Mouse (Mus musculus) heart, adult 11 months (tissue): ENCODE data around the gene Tsc22d4.

Experiments used
- DNase-seq: peaks from one replicate; pipeline ENCODE4 v3.0.0; 2022

Tsc22d4 gene

DNA sequence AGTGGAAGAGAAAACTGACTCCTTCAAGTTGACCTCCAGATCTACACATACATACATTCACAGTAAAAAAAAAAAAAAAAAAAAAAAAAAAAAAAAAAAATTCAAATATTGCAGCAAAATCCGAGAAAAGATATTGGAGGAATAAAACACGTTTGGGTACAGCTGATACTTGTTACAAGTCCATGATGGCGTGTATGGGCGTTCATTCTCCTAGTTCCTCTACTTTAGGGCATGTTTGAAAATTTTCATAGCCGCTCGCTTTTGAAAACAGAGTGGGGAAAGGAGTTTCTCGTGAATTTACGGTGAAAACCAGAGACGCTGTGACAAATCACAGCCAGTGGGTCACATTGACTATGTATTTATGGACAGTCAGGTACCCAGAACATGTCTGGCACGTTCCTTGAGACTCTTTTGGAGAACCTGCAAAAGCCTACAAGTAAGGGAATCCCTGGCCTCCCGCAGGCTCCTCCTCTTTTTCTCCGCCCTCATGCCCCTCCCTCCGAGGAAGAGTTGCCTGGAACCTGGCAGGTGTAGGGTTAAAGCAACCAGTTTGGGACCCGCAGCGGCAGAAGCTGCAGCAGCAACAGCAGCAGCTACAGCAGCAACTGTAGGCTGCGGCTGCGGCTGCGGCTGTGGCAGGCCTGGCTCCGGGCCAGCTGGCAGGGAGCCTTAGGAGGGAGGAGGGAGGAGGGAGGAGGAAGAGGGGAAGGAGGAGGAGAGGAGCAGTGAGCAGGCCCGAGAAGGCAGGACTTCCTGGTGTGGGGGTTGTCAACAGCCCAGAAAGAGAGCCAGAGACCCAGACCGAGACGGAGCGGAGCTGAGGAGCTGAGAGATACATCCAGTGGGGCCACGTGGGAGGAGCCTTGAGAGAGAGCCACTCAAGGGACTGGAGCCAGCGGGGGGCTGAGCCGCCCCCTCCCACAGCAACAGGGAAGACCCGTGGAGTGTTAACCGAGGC, at the start of gene Tsc22d4:
Gene Tsc22d4 (plus strand): TSS at position 517 of the 958 bp plus-strand sequence.
- peak; percentile 100 for DNase-seq

DNA sequence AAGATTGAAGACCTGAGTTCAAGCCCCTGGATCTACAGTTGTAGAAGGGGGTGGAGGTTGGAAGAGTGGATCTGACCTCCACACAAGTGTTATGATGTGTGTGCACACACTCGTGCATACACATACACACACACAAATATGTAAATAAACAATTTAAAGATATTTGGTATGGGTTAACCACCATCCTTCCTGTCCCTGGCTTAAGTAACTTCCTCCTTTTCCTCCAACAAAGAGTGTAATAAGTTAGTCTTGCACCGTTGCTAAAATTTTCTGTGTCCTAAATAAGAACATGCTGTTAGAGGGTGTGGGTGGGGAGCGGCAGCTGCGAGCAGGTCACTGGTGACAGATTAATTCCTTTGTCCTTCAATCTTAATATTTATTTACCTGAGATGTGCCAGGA, 49.6 kb upstream of the Tsc22d4 start:
- peak; percentile 64 for DNase-seq

DNA sequence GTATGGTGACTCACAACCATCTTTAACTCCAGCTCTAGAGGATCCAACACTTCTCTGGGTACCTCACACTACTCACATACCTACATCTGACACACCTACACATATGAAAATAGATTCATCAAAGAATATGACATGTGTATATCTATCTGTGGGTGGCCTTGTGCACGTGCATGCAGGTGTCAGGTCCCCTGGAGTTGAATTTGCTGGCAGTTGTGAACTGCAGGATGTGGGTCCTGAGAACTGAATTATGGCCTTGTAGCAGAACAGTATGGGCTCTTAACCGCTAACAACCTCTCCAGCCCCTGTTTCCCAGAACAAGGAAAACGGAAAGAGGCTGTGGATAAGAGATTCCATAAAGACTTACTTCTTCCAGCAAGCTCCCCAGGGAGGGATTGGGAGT, 46.5 kb upstream of the Tsc22d4 start:
- no peak for DNase-seq

DNA sequence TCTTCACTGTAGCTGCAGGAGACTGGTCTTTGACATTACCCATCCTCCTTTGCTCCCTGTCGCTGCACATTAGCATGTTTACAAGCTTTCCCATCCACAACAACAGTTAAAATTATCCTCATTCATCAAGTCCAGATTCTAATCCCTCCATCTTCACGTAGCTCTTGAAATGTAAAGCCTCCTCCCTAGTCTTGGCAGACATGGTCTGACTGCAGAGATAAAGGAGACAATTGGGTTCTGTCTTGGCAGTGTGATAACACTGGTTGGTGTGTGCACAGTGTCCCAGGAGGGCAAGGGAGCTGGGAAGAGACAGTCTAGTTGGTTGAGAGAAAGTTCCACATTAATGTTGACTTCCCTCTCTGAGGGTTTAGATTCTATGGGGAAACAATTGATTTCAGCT, 45.7 kb upstream of the Tsc22d4 start:
- DNase-seq = no peak

DNA sequence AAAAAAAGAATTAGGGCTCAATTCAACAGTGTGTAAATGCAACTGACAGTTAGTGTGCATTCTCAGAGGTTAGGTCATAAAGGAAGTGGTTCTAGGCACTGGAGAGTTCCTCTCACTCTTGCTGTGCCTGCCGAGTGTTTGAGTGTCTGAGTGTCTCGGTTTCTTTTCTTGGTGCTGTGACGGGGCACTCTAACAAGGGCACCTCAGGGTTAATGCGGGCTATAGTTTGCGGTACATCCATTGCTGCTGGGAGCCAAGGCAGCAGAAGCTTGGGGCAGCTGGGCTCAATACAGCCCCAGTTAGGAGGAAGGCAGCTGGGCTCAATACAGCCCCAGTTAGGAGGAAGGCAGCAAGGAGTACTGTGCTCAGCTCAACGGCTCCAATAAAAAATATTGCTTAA, 40.3 kb upstream of the Tsc22d4 start:
- DNase-seq = no peak

DNA sequence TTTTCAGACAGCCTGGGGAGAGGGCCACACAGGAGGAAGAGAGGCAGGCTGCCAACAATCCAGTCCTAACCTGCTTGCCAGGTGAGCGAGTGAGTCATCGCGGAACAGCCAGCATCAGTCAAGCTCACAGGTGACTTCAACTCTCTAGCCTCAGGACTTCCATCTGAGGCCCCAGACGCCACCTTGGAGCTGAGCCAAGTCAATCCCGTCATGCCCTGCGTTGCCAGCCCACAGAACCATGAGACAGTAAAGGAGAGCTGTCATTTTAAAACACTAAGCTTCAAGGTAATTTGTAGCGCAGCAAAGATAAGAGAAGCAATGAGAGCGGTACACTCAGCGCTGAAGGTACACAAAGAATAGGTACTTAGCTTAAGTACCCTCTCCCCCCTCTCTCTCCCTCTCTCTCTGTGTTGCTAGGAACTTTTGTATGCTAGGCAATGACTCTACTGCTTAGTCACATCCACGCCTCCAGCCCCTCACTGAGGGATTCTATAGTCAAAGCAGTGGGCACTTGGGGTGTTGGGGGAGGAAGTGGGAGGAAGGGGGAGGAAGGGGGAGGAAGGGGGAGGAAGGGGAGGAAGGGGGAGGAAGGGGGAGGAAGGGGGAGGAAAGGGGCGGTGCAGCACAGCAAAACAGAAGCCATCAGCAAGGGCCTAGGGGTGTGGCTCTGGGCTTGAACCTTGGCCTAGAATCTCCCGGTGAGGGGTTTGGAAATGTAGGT, 38.5 kb upstream of the Tsc22d4 start:
- DNase-seq = no peak

DNA sequence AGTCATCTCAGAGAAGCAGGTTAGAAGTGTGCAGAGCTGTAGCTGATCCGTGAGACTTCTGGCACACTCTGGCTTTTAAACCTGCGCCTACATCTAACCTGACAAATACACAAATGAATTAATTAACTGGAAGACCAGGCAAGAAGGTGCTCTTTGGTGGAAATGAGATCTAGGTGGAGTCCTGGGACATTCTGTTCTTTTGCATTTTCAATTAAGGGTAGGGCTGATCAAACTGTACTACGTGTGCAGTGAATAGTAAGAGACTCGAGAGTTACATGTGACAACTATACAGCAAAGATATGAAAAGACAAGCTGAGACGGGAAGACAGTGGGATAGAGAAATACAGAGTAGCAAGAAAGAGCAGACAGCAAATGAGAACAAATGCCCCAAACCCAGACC, 32.1 kb upstream of the Tsc22d4 start:
- no peak for DNase-seq

DNA sequence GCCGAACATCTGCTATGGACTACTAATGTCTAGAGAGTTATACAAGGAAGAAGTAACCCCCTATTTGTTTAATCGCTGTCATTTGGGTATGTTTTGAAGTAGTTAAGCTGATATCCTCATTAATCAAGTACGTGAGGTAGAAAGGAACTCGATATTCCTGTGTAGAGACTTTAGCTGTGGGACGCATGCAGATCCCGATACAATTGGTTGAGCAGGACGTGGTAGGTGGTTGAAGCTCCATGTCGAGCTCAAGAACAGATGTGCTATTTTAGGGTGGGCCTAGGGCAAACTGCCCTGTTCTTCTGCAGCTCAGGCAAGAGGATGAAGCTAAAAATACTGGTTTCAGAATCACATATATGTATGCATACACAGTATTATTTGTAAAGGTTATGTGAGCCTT, 29.8 kb upstream of the Tsc22d4 start:
- DNase-seq = no peak

DNA sequence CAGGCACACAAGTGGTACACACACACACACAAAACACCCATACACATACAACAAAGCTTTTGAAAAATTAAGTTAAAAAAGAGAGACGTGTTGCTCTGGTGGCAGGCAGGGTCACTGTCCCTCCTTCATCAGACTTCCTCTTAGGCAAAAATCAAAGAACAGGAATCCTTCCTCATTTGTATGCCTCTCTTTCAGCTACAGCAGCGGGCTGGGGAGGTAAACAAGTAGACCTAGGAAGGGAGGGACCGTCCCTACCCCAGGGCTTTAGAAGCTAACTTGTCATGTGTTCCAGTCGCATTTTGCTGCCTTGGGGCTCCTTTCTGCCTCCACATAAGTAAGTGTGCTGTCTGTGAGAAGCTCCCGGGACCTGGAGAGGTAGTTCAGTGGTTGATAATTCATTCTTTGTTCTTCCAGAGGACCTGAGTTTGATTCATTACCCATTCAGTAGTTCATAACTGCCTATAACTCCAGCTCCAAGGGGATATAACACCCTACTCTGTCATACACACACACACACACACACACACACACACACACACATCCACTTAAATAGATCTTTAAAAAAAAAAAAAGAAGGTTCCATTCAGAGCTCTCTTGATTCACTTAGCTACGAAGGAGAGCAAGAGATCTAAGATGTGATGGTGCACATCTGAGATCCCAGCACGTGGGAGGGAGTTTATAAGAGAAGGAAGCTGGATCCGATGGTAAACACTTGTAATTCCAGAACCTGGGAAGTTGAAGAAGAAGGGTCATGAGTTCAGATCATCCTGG, 27.3 kb upstream of the Tsc22d4 start:
- no peak for DNase-seq

DNA sequence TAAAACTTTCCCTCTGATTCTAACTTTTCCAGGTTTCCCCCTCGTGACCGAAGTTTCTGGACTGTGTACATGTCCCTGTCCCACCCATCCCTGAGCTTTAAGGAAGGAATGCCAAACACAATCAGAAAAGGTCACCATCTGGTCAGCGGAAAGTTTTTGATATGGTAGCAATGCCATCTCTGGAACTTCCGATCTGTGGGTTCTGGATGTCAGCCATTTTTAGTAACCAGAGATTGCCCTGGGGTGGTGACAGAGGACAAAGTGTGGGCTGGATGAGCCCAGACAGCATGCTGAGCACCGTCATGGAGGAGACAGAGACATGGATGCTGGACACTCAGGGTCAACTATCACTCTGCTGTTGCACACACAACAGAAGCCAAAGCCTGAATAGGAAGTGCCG, 26.4 kb upstream of the Tsc22d4 start:
- peak; percentile 92 for DNase-seq

DNA sequence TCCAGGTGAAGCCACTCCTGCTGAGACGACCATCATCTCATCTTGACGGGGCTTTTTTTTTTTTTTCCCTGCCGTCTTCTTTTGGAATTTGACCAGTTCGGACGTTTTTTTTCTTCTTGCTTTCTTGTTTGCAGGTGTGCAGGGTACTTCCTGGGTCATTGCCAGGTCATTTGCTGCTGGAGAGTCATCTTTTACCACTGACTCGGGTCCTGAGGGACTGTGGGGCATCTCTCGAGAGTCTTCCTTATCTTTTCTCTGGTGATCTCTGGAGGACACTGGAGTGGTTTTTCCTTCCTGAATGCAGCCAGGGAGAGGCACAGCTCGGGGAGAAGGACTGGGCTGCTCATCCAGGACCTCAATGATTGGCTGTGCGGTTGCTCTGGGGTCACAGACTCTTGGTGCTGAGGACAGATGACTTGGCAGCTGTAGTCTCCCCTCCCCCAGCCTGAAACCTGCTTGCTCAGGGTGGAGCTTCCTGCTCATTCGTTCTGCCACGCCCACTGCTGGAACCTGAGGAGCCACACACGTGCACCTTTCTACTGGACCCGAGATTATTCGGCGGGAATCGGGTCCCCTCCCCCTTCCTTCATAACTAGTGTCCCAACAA, 24.9 kb upstream of the Tsc22d4 start:
- peak; percentile 94 for DNase-seq

DNA sequence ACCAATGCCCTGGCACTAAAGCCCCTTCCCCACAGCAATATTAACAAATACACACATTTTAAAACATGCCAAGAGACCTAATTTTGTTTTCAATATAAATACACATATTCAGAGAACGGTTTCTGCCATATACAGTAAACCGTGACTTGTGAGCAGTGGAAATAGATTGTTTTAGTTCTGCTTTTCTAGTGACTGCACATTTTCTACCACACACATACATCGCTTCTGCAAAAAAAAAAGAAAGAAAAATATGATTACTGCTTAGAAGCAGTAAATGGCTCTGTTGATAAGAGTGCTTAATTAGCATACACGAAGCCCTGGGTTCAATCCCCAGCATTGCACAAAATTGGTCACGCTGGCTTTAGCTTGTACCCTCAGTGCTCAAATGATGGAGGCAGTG, 21.7 kb upstream of the Tsc22d4 start:
- no peak for DNase-seq

DNA sequence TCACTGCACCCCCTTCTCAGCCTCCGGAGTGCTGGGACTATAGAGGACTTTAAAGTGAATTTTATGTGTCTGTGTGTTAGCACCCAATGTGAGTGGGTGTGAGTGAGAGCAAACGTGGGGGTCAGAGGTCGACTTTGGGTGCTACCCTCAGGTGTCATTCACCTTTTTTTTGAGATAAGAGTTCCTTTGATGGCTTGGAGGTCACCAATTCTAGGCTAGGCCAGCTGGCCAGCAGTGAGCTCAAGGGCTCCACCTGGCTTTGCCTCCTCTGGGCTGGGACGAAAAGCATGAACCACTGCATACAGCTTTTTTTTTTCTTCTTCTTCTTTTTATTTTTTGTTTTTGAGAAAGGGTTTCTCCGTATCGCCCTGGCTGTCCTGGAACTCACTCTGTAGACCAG, 18.8 kb upstream of the Tsc22d4 start:
- DNase-seq = no peak

DNA sequence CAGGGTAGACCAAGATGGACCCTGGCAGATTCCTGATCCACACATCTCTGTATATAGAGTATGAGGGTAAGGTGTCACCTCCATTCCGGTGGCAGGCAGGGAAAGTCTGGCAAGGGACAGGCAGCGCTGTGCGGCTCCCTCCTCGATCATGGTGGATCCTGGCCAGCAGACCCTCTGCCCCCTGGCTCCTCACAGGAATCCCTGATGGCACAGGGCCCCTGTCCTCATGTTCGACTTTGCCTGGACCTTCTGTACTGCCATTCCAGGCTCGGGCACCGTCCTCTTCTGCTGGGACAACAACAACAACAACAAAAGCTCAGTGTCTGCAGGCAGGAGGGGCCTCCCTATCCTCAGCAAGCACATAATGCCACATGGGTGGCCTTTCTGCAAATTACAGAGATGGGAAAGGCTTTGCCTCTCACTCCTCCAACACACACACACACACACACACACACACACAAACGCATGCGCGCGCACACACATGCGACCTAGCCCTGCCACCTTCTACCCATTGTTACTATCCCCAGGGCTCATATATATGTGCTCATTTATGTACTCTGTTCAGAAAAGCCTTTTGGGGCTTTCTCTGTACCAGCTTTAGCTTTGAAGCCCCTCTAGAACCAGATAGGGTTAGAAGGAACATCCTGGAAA, 11.8 kb upstream of the Tsc22d4 start:
- no peak for DNase-seq

DNA sequence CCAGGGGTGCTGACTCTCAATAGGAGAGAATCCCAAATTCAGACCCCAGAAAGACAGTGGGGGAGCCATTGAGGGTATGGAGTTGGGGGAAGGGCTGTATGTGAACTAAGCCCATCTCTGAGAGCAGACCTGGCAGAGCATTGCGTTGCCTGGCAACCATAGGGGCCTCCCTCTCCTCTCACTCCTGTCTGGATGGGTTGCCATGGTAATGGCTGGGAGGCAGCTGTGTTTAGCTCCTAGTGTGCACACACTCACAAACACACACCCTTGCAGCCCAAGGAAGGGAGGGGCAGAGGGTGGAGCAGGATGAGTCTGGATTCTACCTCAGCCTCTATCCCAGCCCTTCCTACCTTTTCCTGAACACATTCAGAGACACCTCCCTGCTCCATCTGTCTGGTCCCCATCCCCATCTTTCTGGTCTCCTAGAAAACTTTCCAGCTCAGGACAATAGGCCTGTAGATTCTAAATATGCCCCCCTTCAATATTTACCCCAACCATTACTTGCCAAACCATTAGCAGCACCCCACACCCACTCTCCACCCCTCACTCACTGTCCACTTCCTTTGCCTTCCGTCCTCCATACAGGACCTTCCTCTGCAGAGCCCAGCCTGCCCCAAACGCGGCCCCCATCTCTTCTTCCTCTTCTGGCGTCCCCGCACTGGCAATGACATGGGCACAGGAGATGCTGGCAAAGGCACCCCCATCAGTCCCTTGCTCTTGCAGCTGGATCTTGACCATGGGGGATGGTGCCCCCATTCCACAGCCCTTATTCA, 11.1 kb upstream of the Tsc22d4 start:
- no peak for DNase-seq

DNA sequence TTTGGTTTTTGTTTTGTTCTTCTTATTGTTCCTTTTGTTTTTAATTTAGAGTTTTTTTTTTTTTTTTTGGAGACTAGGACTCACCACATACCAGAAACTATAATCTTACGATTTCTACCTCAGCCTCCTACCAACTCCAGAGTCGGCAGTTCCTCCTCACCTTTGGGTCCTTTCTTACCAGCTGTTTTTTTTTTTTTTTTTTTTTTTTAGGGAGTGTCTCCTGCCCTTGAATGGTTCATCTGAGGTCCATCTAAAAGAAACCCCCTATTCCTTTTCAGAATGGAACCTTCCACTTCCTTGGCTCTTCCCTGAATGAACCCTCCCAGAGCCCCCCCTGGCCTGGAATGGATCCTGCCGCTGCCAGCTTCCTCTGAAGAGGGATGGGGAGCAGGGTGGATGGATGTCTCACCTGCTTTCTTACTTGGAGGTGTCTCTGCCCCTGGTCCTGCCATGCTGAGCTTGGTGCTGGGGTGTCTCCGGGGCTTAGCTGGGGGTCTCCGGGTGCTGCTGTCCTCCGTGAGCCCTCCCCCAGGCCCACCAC, 8.1 kb upstream of the Tsc22d4 start:
- no peak for DNase-seq

DNA sequence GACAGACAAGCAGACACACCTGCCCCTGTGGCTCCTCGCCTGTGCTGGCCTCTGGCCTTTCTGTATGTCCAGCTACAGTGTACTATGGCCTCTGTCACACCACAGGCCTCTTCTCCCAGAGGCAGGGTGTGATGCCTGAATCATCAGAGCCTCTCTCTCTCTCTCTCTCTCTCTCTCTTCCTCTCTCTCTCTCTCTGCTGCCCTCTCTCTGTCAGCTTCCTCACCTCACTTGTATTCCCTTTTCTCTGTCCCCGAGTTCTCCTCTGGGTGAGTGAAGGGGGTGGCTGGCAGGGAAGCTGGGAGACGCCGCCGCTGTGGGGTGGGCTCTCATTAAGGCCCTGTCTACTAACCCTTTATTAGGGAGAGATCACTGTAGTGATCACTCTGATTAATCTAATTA, 7.0 kb upstream of the Tsc22d4 start:
- no peak for DNase-seq

DNA sequence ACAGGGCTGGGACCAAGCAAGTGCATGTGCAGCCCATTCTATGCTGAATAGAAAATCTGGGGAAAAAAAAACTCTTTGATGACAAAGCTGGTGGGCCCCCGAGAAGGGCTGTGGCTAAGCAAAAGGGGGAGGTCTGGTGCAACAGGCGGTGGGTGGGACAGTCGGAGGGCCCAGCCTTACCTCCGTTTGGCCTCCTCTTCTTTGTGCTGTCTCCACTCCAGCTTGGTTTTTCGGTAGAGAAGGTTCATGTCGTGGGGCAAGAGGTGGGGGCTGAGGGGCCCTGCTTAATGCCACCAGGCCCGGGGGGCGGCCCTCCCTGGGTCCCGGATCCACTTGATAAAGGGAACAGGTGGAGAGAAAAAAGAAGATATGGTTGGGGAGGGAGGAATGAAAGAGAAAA, 6.1 kb upstream of the Tsc22d4 start:
- no peak for DNase-seq

DNA sequence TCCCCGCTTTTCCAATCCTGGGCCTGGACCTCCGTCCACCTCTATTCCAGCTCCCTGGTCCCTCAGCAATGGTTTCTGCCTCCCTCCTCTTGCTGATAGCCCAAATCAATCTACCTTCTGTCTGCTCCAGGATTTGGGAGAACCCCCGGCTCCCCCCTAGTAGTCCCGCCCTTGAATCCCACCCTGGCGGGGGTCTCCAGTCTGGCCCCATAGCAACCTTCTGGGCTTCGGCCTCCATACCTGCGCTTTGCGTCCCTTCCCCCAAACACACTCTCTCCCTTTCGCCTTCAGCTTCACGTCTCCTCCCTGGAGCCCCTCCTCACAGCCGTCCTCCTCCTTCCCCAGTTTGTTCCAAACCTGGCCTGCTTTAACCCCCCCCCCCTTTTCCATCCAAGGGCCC, 5.0 kb upstream of the Tsc22d4 start:
- DNase-seq = peak; percentile 92

DNA sequence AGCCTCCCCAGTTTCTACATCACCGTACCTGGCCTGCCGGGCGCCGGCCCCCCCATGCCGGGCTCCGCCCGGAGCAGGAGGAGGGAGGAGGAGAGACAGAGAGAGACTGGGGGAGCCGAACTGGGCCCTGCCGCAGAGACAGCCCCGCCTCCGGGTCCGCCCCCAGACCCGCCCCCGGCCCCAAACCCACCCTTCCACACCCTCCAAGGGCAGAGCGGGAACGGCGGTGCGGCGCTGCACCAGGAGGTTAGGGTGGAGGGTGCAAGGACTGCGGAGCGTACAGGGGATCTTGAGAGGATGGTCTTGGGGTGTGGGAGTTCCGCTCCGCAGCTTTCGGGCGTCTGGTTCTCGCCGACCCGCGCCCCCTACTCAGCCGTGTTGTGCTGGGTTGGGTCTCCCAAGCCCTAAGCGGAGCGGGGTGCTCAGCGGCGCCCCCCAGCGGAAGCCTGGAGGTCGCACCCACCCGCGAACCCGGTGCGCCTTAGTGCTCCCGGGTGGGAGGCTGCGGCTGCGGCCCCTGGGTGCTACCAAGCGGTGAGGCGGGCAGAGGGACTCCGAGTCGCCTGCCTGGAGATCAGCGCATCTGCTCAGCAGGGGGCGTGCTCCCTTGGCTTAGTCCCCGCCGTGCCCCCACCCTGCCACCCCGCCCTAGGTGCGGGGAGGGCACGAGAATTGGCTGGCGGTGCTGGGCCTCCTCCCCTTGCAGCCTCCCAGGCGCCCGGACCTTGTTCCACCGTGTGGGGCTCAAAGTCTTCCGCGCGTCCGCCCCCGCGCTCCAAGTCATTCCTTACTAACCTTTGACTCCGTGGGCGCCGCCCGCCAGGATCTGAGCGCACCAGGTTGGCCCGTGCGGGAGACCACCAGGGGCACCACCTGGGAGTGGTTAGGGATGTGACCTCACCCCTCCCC, 4.3 kb upstream of the Tsc22d4 start, which contains the start of gene Nyap1:
Gene Nyap1 (minus strand): TSS at position 585 of the 909 bp plus-strand sequence.
- DNase-seq = peak; percentile 97
